Mouse (Mus musculus) erythroblast, adult 5-6 weeks (primary cell): ENCODE data around the gene Actr1a. TPM values are rescaled to one million over a fixed set of nuclear protein-coding genes. Genes with fewer than 3 reads are reported as not detected.

ENCODE experiments used
- ATAC-seq: replicated peaks from 2 replicates; pipeline ENCODE4 v1.8.0; 2016; ENCODE audit warnings: moderate number of reproducible peaks, mild to moderate bottlenecking, moderate TSS enrichment, inconsistent platforms; ENCODE audit not compliant: poor library complexity, low FRiP score, severe bottlenecking
- total RNA-seq, 2 experiments: library from RNA; stranded (forward) in 1 of 2; stranded (reverse) in 1 of 2; fragments of 150-400 nt in 1 of 2; fragments of 200-764, 138-1000 nt in 1 of 2; gene quantifications; 2 replicates each; pipeline versions ENCODE4 v1.2.3 to v1.2.4; 2015 to 2017; ENCODE audit warnings: low replicate concordance in 2 of 2

The Actr1a gene
- total RNA-seq, 2 experiments from 2014 or later = 16.5 to 39.2 TPM

- no peak for ATAC-seq
Observed at GRCm38 (mm10) chr19:46357344-46358280, 37.9 kb downstream of the Actr1a start.

DNA sequence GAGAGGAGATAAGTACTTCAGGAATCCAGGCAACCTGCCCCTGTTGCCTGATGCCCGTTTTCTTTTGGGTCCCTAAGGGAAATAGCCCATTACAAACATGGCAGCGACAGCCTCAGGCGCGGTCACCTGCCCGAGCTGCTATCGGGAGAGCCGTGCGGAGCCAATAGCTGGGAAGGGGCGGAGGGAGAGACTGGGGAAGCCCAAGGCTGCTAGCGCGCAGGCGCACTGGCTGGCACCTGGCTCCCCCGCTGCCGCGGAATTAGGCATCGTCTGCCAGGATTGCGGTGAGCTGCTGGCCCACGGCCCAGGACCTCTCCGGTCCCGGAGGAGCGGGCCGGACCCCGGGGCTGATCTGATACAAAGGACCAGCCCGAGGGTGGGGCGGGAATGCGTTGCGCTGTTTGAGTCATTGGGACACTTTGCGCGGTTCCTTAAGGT is 38.8 kb downstream of the Actr1a start:
- ATAC-seq = peak; percentile 86

DNA sequence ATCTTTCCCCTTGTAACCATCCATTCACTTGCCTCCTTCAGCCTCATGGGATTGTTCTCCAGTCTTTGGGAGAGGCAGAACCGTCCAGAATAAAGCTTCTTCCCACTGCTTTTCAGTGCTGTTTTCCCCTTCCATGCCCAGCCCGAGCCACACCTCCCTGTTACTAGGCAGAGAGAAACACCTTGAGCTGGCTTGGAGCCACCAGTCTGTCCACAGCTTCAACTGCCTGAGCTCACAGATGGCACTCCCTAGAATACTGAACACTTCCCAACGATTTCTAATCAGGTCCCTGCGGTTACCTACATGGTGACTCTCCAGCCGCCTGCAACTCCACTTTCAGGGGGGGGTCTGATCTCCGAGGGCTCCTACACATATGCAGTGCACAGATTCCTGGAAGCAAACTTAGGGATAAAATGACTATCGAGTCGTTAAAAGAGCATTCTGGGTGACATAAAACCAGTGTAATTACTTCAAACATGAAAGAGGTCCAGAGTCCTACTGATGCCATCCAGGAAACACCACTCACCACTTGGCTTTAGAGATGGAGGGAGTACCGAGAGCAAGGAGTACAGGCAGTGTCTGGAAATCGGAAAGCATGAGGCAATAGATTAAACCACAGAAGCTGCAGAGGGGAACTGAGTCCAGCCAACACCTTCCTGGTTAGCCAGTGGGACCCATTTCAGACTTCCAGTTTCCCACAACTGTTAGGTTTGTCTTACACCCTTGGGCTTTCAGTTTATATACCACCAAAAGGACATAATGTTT is 45.2 kb downstream of the Actr1a start, which contains the start of gene 2310034G01Rik:
Gene 2310034G01Rik (minus strand): TSS at position 135 of the 765 bp plus-strand sequence.
- ATAC-seq = no peak

GRCm38 (mm10) chr19:46349550-46349949 is 46.0 kb downstream of the Actr1a start:
- no peak for ATAC-seq

DNA sequence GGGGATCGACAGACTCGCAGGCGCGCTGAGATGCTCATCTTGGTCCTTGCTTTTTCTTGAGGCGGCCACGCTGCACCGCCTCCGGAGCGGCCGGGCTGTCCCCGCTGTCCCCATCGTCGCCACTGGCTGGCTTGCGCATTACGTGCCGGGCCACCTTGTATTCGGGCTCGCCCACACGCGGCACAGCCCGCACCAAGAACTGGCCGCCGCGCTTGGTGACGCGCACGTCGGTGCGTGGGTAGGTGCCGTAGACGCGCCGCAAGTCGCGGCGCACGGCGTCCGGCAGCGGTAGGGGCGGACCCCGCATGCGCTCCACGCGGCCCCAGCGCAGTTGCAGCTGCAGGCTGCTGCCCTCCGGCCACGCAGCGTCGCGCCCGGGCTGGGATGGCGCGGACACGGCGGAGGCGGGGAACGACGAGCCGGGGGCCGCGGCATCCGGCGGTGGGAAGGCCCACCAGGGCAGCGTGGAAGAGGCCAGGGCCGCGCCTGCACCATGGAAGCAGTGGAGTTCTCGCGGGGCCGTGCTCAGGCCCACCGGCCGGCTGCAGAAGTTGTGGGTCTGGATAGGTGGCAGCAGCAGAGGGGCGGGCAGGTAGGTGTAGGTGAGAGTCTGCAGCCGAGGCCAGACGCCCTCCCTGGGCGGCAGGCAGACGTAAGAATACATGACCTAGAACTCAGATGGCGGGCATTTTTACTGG is 46.6 kb downstream of the Actr1a start:
- no peak for ATAC-seq

GRCm38 (mm10) chr19:46347936-46348668 is 47.4 kb downstream of the Actr1a start:
- ATAC-seq = no peak

DNA sequence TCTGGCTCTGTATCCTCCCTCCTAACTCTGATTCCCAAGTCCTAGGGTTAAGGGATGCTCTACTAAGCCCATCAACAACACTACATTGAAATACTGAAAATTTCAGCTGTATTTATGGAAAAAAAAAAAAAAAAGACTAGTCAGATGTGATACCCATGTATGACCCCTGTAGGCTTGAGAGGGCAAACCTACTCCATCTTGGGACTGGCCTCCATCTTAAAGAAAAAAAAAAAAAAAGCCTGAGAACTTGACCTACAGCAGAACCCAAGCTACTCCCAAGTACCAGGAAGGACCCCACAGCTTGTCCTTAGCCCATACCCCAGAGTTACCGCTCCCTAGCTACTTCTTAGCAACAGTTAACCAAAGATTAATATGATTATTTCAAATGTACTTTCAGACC is 48.4 kb downstream of the Actr1a start:
- no peak for ATAC-seq

DNA sequence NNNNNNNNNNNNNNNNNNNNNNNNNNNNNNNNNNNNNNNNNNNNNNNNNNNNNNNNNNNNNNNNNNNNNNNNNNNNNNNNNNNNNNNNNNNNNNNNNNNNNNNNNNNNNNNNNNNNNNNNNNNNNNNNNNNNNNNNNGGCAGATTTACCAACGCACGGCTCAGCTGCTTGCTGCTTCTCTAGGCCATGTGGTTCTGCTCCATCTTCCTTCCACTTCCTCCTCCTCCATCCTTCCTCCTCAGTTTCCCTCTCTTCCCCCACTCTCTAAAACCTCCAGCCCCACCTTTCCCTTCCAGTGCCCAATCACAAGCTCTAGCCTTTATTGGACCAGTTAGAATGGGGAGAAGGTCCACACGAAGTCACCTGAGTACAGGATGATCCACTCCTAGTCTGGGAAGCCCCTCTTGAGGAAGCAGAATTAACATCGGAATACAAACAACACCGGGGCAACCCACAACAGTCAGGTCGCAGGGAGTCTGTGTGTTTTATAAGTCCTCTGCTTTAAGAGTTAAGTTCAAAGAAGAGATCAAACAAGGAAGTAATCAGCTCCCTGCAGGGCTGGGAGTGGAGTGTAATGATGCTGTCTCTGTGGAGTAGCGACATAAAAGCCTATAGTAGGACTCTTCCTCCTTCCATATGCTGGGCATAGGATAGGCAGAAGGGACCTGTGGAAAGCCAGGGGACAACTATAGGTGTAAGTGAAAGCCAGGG is 50.7 kb downstream of the Actr1a start:
- ATAC-seq = no peak

GRCm38 (mm10) chr19:46339287-46339971 is 56.1 kb downstream of the Actr1a start:
- ATAC-seq = no peak

GRCm38 (mm10) chr19:46338942-46339286 is 56.6 kb downstream of the Actr1a start:
- ATAC-seq = peak; percentile 22

DNA sequence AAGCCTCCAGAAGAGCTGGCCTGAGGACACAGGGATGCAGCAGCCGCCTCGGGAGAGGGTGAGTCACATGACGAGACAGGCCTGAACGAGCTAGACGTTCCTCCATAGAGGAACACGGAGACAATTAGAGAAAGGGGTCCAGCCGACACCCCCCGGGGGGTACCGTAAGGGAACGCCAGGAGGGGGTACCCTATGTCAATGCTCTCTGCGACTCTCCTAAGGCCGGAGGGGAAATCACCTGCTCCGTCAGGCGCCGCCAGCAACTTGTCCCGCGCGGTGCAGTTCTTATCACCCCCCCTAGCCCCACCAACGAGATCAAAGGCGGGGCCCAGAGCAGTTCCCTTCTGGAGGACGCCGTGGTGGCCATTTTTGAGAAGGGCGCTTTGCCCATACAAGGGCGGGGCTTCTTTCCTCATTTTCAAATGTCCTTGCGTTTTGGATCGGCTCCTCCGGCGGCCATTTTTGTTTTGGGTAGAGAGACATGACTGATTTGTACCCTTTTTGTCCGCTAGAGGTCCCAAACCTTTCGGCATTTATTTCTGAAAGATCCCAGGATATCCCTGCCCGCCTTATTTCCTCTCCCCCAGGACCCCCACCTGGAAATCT is 57.1 kb downstream of the Actr1a start, which contains the start of gene Cuedc2:
Gene Cuedc2 (minus strand): TSS at position 372 of the 606 bp plus-strand sequence.
- peak; percentile 92 for ATAC-seq

DNA sequence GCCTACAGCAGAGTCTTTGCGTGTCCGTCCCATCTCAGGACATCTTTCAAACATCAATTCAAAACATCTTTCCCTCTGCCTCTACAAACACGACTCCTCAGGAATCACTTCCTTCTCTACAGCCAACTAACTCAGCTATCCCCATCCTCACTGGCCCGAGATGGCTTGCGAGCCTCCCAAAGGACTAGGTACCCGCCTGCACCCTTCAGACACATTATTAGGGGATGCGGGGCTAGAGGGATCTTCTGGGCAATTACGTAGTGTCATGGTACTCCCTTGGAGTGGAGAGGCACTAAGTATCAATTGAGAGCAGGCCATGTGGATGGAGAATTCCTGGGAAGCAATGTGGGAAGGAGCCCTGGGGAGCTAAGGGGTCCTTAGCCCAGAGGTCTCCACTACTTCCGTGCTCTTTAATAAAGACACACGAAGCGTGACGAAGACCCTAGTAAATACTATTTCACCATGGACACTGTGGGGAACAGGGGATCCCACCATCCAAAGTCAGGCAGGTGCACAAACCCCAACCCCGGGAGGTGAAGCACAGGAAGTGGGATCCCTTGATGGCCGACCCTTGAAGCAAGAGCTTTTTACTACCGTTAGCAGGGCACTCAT is 57.7 kb downstream of the Actr1a start:
- ATAC-seq = peak; percentile 12; the same call in 1 of the 2 replicates

- ATAC-seq = no peak
Observed at GRCm38 (mm10) chr19:46333906-46334305, 61.6 kb downstream of the Actr1a start.

GRCm38 (mm10) chr19:46332721-46333339 is 62.7 kb downstream of the Actr1a start:
- no peak for ATAC-seq

GRCm38 (mm10) chr19:46331936-46332335 is 63.6 kb downstream of the Actr1a start:
- ATAC-seq = no peak

DNA sequence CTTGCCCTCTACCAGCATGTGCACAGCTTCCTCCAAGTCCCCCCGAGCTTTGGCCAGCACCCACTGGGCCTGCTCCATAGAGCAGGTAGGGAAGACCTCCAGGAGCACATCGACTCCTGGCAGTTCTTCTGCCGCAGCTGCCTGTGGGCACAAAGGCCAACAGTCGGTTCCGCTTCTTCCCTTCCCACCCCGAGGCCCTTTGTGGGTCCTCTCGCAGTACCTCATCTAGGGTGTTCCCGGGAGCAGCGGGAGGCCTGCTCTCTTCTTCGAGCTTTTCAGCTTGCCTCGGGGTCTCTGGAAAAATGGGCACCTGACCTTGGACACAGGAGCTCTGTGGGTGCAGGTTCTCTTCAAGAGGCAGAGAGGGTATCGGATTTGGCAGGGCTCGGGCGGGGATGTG is 64.2 kb downstream of the Actr1a start:
- no peak for ATAC-seq

DNA sequence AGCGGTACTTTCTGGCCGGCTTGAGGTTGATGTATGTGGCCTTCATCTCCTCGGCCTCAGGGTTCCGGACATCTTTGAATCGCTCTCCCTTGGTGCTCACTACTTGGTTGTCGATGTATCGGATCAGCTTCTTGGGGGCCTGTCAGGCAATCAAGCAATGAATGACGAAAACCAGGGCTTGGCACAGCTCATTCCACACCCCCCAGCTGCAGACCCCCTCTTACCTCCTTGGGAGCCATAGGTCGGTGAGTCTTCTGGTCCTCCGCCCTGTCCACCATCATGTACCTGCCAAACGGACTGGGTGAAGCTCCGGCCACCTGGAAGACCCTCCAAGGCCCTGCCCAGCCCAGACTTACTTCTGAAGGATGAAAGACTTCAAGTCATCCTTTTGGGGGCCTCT is 64.9 kb downstream of the Actr1a start:
- no peak for ATAC-seq
